Mouse (Mus musculus) intestine, embryonic 15.5 days (tissue): Measurements from ENCODE around the gene Pid1. TPM values are rescaled to one million over a fixed set of nuclear protein-coding genes. Genes with fewer than 3 reads are reported as not detected.

ENCODE experiments used
- ATAC-seq: fragments of 200-750 bp; cut with Nextera tagmentation; 2 replicates; pipeline ENCODE4 v1.8.0; 2017; ENCODE audit warnings: moderate TSS enrichment, moderate library complexity
- H3K27ac ChIP-seq: fragments of 300-500 bp; sonication (generic); 2 replicates; pipeline ENCODE4 v1.5.1; 2015; ENCODE audit warnings: mild to moderate bottlenecking, inconsistent platforms
- H3K27me3 ChIP-seq: fragments of 300-500 bp; sonication (generic); replicated peaks from 2 replicates; pipeline ENCODE4 v1.6.1; 2015; ENCODE audit warnings: inconsistent platforms
- H3K36me3 ChIP-seq: fragments of 300-500 bp; sonication (generic); 2 replicates; pipeline ENCODE4 v1.6.1; 2015; ENCODE audit warnings: inconsistent platforms
- H3K4me1 ChIP-seq: fragments of 300-500 bp; sonication (generic); replicated peaks from 2 replicates; pipeline ENCODE4 v1.6.1; 2015; ENCODE audit warnings: inconsistent platforms
- H3K4me2 ChIP-seq: fragments of 300-500 bp; sonication (generic); replicated peaks from 2 replicates; pipeline ENCODE4 v1.6.1; 2015; ENCODE audit warnings: mild to moderate bottlenecking, inconsistent platforms
- H3K4me3 ChIP-seq: fragments of 300-500 bp; sonication (generic); replicated peaks from 2 replicates; pipeline ENCODE4 v1.5.1; 2015; ENCODE audit warnings: inconsistent platforms
- H3K9ac ChIP-seq: fragments of 300-500 bp; sonication (generic); 2 replicates; pipeline ENCODE4 v1.6.1; 2015; ENCODE audit warnings: inconsistent platforms
- H3K9me3 ChIP-seq: fragments of 300-500 bp; sonication (generic); 2 replicates; pipeline ENCODE4 v1.6.1; 2016; ENCODE audit warnings: inconsistent platforms
- WGBS: fragments of 180-500 bp; shearing (Covaris S2); methylation state at CpG from one replicate; pipeline ENCODE4 v1.1.7; 2015; 5-methylcytosine and 5-hydroxymethylcytosine counted together
- polyA plus RNA-seq: library from polyadenylated mRNA; unstranded; fragments of >200 nt; fragmentation: Nextera tagmentation; extraction: Ambion mirVana; gene quantifications from 2 replicates; pipeline ENCODE4 v1.2.1, GENCODE M21; 2015

Pid1 gene
- polyA plus RNA-seq, 1 experiment from 2014 or later = 22.0 TPM

DNA sequence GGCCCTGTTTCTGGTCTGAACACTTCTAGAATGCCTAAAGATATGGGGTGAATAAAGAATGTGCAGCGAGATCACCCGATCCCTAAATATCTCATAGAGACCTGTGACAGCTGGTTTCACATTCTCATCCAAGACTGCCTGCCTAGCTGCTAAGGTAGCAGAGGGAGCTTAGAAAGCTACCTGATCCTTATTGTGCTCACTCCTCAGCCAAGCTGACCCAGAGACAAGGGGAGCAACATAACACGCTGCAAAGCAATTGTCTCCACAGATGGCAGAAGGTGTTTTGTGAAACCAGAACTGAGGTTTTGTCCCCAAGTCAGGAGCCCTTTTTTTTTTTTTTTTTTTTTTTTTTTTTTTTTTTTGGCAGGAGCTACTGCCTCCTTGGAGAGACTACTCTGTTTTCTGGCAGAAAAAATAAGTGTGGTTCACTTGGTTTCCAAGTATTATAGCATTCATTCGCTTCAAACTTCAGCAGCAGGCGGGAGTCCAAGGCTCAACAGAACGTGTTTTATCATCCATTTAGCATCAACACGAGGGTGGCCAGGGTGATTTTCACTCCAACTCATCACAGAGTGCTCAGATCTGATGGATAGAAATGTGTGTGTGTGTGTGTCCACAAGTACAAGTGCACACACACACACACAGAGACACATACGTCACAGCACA is 22.6 kb upstream of the Pid1 start:
- no peak for ATAC-seq
- 75% methylated on average over 8 of the region's 8 CpGs for WGBS
- no peak overlapping the region for H3K27ac ChIP-seq

DNA sequence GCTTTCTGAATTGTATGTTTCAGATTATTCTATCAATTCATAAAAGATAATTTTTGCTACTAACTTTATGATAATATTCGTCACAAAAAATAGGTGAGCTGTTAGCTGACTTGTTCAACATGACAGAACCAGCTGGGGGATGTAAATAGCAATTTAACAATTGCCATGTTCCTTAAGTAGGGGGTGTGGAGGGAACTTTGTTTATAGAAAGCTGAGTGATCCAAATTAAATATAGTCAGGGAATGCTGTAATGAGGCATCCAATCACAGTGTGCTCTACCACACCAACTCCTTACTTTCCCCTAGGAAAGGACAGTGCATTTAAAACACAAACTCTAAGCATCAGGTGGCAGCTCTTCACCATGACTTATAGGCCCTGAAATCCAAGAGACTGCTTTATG is 18.7 kb upstream of the Pid1 start:
- no peak overlapping the region for H3K4me2 ChIP-seq
- no peak overlapping the region for H3K9ac ChIP-seq
- H3K4me1 ChIP-seq = no peaks in the 10 kb centered on the region
- H3K27me3 ChIP-seq = no peaks in the 10 kb centered on the region
- H3K36me3 ChIP-seq = no peaks in the 10 kb centered on the region
- H3K27ac ChIP-seq = no peak overlapping the region
- no peak for ATAC-seq
- H3K4me3 ChIP-seq = no peak overlapping the region
- 65% methylated on average over 1 of the region's 1 CpGs for WGBS
- no peaks in the 10 kb centered on the region for H3K9me3 ChIP-seq

More for the DNA sequence above, 22.6 kb upstream of the Pid1 start:
- H3K36me3 ChIP-seq = no peaks in the 10 kb centered on the region
- H3K9ac ChIP-seq = no peak overlapping the region
- no peaks in the 10 kb centered on the region for H3K27me3 ChIP-seq
- no peaks in the 10 kb centered on the region for H3K9me3 ChIP-seq
- no peaks in the 10 kb centered on the region for H3K4me1 ChIP-seq
- H3K4me3 ChIP-seq = no peak overlapping the region
- H3K4me2 ChIP-seq = no peak overlapping the region

- H3K4me3 ChIP-seq = no peak overlapping the region
- no peaks in the 10 kb centered on the region for H3K36me3 ChIP-seq
- WGBS = 89% methylated on average over 5 of the region's 5 CpGs
- no peaks in the 10 kb centered on the region for H3K9me3 ChIP-seq
- no peak overlapping the region for H3K27ac ChIP-seq
- H3K9ac ChIP-seq = no peak overlapping the region
- ATAC-seq = no peak
- no peaks in the 10 kb centered on the region for H3K4me1 ChIP-seq
- H3K27me3 ChIP-seq = no peaks in the 10 kb centered on the region
- H3K4me2 ChIP-seq = no peak overlapping the region
These were observed 18.1 kb upstream of the Pid1 start for GRCm38 (mm10) chr1:84382064-84382463.

- H3K9me3 ChIP-seq = no peaks in the 10 kb centered on the region
- H3K27me3 ChIP-seq = no peaks in the 10 kb centered on the region
- ATAC-seq = no peak
- H3K36me3 ChIP-seq = no peaks in the 10 kb centered on the region
- H3K4me2 ChIP-seq = no peak overlapping the region
- no peak overlapping the region for H3K4me3 ChIP-seq
- H3K27ac ChIP-seq = no peak overlapping the region
- no peak overlapping the region for H3K9ac ChIP-seq
- H3K4me1 ChIP-seq = no peaks in the 10 kb centered on the region
- 86% methylated on average over 3 of the region's 3 CpGs for WGBS
These were observed 16.9 kb upstream of the Pid1 start for GRCm38 (mm10) chr1:84380895-84381294.

DNA sequence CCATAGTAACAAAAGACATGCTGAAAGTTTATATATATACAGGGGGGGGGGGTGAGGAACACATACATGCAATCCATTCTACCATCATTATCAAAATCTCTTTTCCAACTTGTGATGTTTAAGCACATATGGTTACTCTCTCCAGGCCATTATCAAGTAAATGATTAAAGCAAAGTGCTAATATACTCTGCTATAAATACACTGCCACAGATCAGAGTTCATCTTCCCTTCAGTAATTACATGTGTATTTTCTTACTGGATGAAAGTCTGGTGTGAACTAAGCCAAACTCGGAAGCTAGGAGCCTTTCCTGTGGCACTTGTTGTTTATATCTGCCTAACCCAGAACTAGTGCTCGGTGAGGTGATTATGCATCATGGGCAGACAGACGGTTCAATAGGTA is 3.8 kb upstream of the Pid1 start:
- peaks cover 3% of the 10 kb centered on the region; the same call in 1 of the 2 replicates for H3K4me1 ChIP-seq
- H3K9ac ChIP-seq = no peak overlapping the region
- H3K9me3 ChIP-seq = no peaks in the 10 kb centered on the region
- peak; percentile 80 for ATAC-seq
- no peak overlapping the region for H3K27ac ChIP-seq
- WGBS = 45% methylated on average over 3 of the region's 3 CpGs
- no peaks in the 10 kb centered on the region for H3K36me3 ChIP-seq
- no peak overlapping the region for H3K4me2 ChIP-seq
- H3K27me3 ChIP-seq = no peaks in the 10 kb centered on the region
- no peak overlapping the region for H3K4me3 ChIP-seq

DNA sequence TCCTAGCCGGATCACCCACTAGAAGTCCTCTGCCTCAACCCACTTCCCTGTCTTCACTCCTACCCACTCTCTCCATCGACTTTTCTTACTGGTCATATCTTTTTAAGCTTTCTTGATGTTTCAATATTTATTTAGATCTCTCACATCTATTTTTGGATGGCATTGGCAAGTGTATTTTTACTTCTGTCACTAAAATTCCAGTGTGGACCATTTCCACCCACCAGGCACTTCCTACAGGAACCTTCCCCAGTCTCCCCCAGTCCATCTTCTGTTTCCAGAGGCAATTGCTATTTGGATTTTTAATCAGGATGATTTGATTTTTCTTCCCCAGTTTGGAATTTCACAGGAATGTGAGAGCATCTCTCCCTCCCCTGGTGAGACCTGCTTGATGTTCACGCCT is 2.6 kb upstream of the Pid1 start:
- H3K27me3 ChIP-seq = no peaks in the 10 kb centered on the region
- no peaks in the 10 kb centered on the region for H3K9me3 ChIP-seq
- no peak overlapping the region for H3K4me2 ChIP-seq
- peaks cover 3% of the 10 kb centered on the region; the same call in 1 of the 2 replicates for H3K4me1 ChIP-seq
- no peak overlapping the region for H3K9ac ChIP-seq
- H3K4me3 ChIP-seq = no peak overlapping the region
- no peaks in the 10 kb centered on the region for H3K36me3 ChIP-seq
- WGBS = 75% methylated on average over 3 of the region's 3 CpGs
- no peak for ATAC-seq
- H3K27ac ChIP-seq = no peak overlapping the region

DNA sequence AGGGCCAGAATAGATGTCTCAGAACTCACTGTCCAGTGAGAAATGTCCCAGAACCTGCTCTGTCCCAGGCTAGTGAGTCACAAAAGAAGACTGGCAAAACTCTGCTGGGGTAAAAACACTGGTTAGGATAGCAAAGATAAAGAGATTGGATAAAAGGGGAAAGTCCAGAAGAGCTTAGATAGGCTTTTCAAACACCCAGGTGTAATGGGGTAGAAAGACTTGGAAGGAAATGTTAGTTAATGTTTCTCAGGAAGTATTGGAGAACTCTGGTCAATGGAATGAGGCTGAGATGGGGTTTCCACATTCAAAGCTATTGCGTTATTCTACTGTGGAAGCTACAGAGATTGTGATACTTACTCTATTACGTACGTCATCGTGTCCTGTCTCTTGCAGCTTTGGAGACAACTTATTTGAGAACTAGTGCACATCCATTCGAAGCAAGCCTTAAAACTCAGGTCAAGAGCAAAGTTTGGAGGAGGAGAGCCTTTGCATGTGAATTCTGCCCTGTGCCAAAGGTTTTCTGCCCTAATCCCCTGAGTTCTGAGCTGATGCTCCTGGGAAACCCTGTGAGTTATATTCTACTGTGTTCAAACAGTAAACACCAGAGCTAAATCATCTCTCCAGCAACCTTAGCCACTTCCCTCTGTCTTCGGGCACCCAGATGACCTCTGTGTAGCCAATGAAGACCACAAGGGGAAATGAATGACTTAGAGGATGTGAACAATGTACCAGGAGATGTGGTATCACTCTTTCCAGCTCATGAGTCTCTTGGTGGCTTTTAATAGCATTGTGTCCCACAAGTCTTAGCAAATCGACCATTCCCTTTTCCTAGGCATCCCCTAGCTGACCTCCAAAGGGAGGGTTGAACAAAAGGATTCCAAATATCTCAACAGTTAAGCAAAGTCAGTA is 1.0 kb downstream of the Pid1 start:
- H3K4me2 ChIP-seq = no peak overlapping the region
- WGBS = 68% methylated on average over 7 of the region's 7 CpGs
- no peak overlapping the region for H3K9ac ChIP-seq
- no peaks in the 10 kb centered on the region for H3K36me3 ChIP-seq
- H3K4me1 ChIP-seq = peaks cover 3% of the 10 kb centered on the region; the same call in 1 of the 2 replicates
- H3K27me3 ChIP-seq = no peaks in the 10 kb centered on the region
- no peaks in the 10 kb centered on the region for H3K9me3 ChIP-seq
- no peak overlapping the region for H3K4me3 ChIP-seq
- ATAC-seq = peak; percentile 60
- peak overlapping the region; percentile 19; the same call in 1 of the 2 replicates for H3K27ac ChIP-seq

DNA sequence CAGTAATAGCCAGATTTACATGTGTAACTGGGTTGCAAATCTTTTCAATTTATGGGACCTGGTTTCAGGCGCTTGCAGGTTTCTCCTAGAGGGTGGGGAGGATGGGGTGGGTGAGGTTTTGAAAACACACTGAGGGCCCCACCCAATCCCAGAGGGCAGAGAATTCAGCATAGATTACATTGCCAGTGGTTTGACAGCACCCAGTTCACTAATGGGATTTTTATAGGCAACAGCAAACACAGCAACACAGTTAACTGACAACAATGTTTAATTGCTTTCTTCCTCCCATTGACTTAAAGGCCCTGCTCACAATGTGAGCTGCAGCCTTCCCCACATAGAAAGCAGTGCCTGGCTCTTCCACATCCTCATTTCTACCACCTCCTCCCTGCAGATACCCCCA is 1.8 kb downstream of the Pid1 start:
- Histone ChIP-seq H3K4me3 (no peak overlapping the region), H3K9ac (no peak overlapping the region), H3K36me3 (no peaks in the 10 kb centered on the region), H3K9me3 (no peaks in the 10 kb centered on the region), H3K27me3 (no peaks in the 10 kb centered on the region), H3K4me1 (peaks cover 2% of the 10 kb centered on the region; the same call in 1 of the 2 replicates), H3K4me2 (no peak overlapping the region), H3K27ac (no peak overlapping the region)
- ATAC-seq = peak; percentile 63
- WGBS = 36% methylated on average over 1 of the region's 1 CpGs

DNA sequence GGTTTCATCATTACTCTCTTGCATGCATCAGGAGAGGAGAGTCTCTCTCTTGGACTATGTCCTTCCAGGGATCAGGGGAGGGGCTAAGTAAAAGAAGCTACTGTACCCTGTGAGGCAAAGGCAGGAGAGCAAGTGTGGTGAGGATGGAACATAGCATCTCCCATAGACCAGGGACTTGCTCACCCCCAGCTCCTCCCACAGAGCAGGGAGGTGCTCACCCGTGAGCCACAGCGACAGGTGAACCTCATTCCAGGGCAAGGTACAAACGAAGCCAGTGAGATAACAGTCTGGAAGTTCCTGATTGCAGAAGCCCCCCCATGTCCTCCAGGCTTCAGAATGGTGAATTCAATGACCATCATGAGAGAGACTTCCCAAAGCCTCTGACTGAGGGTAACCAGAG is 2.6 kb downstream of the Pid1 start:
- H3K4me3 ChIP-seq = no peak overlapping the region
- H3K27ac ChIP-seq = peak overlapping the region; percentile 40; the same call in 1 of the 2 replicates
- peak; percentile 85 for ATAC-seq
- no peaks in the 10 kb centered on the region for H3K4me1 ChIP-seq
- no peaks in the 10 kb centered on the region for H3K27me3 ChIP-seq
- H3K9ac ChIP-seq = no peak overlapping the region
- no peaks in the 10 kb centered on the region for H3K36me3 ChIP-seq
- H3K9me3 ChIP-seq = no peaks in the 10 kb centered on the region
- no peak overlapping the region for H3K4me2 ChIP-seq
- WGBS = 52% methylated on average over 3 of the region's 3 CpGs

DNA sequence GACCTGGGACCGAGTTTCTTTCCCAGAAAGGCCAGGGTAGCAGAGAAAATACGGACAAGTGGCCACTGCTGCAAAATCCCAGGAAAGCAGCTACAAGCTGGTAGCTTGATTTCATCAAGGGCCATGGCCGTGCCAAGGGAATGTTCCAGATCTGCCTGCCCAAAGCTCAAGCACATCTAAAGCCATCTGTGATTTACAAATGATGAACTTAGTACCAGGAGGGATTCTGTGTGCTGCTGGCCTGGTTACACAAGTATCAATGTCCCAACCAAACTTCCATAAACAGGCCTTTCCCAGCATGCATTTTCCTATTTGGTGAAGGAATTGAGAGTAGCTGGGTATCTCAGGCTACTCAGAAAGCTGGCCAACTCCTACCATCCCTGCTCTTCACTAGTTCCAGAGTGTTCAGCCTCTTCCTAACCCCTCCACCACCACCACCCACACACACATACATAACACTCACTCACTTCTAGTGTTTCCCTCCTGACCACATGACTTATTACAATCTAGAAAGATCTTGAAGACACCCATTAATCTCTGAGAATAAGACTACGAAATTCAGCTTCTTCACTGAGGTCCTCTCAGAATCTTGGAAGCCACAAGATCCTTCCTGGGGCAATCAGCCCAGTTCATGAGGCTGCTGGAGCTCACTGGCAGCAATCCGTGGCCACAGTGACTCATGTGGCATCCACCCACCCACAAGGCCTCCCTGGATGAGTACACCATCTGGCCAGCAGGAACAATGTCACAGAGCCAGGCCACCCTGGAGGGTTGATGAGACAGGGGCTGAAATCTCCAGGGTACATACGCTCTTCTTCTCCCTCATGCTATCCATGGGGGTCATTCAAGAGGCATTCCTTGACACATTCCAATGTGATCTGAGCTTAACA is 4.1 kb downstream of the Pid1 start:
- ATAC-seq = no peak
- no peaks in the 10 kb centered on the region for H3K27me3 ChIP-seq
- H3K4me1 ChIP-seq = no peaks in the 10 kb centered on the region
- H3K9ac ChIP-seq = no peak overlapping the region
- no peak overlapping the region for H3K4me2 ChIP-seq
- WGBS = 84% methylated on average over 6 of the region's 6 CpGs
- H3K4me3 ChIP-seq = no peak overlapping the region
- no peak overlapping the region for H3K27ac ChIP-seq
- no peaks in the 10 kb centered on the region for H3K9me3 ChIP-seq
- no peaks in the 10 kb centered on the region for H3K36me3 ChIP-seq

DNA sequence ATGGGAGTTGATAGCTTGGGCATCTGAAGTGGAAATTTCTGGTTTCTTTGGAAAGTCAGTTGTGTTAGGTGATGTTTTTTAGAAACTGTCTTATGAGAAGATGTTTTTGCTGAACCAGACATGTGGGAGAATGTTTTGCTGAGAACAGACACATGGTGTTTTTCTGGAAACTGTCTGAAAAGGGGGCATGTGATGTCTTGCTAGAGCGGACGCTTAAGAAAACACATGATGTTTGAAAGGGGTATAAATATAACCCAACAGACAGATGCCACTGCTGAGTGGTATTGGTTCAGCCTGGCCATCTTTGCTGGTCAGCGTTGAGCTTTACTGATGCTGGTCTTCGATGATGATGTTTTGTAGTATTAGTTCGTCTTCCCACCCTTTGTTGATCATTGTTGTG is 6.8 kb downstream of the Pid1 start:
- no peaks in the 10 kb centered on the region for H3K36me3 ChIP-seq
- no peak overlapping the region for H3K4me2 ChIP-seq
- H3K9ac ChIP-seq = no peak overlapping the region
- H3K4me1 ChIP-seq = no peaks in the 10 kb centered on the region
- no peaks in the 10 kb centered on the region for H3K9me3 ChIP-seq
- 80% methylated on average over 5 of the region's 5 CpGs for WGBS
- H3K27ac ChIP-seq = no peak overlapping the region
- no peak for ATAC-seq
- H3K27me3 ChIP-seq = no peaks in the 10 kb centered on the region
- H3K4me3 ChIP-seq = no peak overlapping the region

DNA sequence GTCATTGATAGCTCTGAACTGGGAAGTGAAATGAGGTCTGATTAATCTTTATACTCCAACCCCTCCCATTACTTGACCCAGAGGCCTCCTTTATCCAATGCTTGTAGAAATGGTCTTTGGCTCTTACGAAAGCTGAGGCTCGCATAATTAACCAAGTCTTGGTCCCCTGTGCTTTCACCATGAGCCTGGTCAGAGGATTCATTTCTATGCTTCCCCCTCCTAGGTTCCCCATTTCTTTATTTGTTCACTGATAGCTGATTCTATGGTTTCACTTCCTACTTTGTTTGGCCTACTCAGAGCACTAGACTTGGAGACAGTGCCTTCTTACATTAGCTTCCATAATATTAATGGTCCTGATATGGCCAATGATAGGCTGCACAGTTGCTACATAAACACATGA is 13.7 kb downstream of the Pid1 start:
- Histone ChIP-seq H3K9me3 (no peaks in the 10 kb centered on the region), H3K27me3 (no peaks in the 10 kb centered on the region), H3K4me3 (no peak overlapping the region), H3K4me2 (no peak overlapping the region), H3K9ac (no peak overlapping the region), H3K36me3 (no peaks in the 10 kb centered on the region), H3K4me1 (no peaks in the 10 kb centered on the region), H3K27ac (no peak overlapping the region)
- WGBS = 94% methylated on average over 2 of the region's 2 CpGs
- peak; percentile 37; the same call in 1 of the 2 replicates for ATAC-seq
